Mouse (Mus musculus) cerebellum, adult 2 months (tissue): ENCODE measurements around the gene Fam243.

Experiments
- CTCF ChIP-seq: fragments of 200-500 bp; IDR thresholded peaks from 2 replicates; pipeline ENCODE4 v1.5.1; 2011; ENCODE audit warnings: low read depth, mild to moderate bottlenecking, control low read depth, low read length, moderate library complexity, borderline replicate concordance; ENCODE audit not compliant: insufficient read depth
- POLR2A ChIP-seq: fragments of 200-500 bp; IDR thresholded peaks from 2 replicates; pipeline ENCODE4 v1.6.1; 2011; ENCODE audit warnings: low read length, control low read depth, borderline replicate concordance; ENCODE audit not compliant: insufficient read depth

DNA sequence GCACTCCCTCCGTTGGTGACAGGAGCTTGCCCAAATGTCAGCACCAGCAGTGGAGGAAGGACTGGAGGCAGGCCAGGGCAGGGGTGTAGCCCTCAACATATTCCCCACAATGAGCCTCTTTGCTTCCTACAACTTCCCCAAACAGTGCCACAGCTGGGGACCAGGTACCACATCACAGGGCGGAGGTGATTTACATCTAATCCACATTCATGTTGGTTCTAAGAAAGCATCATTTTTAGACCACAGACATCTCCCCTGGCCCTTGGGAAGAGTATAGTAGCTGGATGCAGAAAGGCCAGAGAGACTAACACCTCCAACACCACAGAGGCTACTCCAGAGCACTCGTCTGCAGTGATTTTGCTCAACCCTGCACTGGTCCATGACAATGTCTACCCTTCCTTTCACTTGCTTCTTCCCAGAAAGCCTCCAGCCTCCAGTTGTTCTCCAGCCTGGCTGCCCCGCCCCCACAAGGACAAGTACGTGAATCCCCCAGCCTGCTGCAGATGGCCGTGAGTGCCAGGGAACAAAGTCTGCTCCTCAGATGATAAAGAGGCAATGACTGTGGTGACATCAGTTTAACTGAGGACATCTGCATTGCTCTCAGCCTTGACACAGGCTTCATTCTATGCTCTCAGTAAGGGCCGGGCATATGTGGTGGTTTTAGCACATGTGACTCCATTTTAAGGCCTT, 5.0 kb downstream of the Fam243 start:
- no peak for TF ChIP-seq CTCF
- no peak for TF ChIP-seq POLR2A
